Mouse (Mus musculus): ENCODE results near the gene Mgmt. TPM values are rescaled to one million over a fixed set of nuclear protein-coding genes. Genes with fewer than 3 reads are reported as not detected.

Gene Mgmt
- 3.0 TPM for polyA plus RNA-seq (2014; fragmentation: Illumina TruSeq; extraction: RNeasy Lipid Tissue Mini Kit (QIAGEN cat#74804); ENCODE audit: low read depth, low replicate concordance)

GRCm38 (mm10) chr7:136894106-136894986 is at the start of gene Mgmt:
Mgmt (plus strand) TSS chr7:136894614.

Measured in heart, adult 10 weeks (tissue).